Mouse (Mus musculus) embryonic facial prominence, embryonic 15.5 days (tissue): ENCODE measurements at regions not wholly inside any gene's neighbourhood (a gene's known extent, or its start where the extent isn't known, plus 50 kb on each side); places are given as distances from the start of the nearest gene placed in this dataset.

Experiments
- ATAC-seq: fragments of 200-750 bp; cut with Nextera tagmentation; 2 replicates; pipeline ENCODE4 v1.8.0; 2017; ENCODE audit warnings: low read depth, moderate TSS enrichment; ENCODE audit not compliant: insufficient number of reproducible peaks, low FRiP score, low TSS enrichment
- H3K27ac ChIP-seq: fragments of 300-500 bp; sonication (generic); replicated peaks from 2 replicates; pipeline ENCODE4 v1.5.1; 2015; ENCODE audit warnings: mild to moderate bottlenecking, inconsistent platforms
- H3K27me3 ChIP-seq: fragments of 300-500 bp; sonication (generic); 2 replicates; pipeline ENCODE4 v1.6.1; 2015; ENCODE audit warnings: inconsistent platforms
- H3K36me3 ChIP-seq: fragments of 300-500 bp; sonication (generic); 2 replicates; pipeline ENCODE4 v1.6.1; 2015; ENCODE audit warnings: mild to moderate bottlenecking, inconsistent platforms
- H3K4me1 ChIP-seq: fragments of 300-500 bp; sonication (generic); 2 replicates; pipeline ENCODE4 v1.6.1; 2015; ENCODE audit warnings: inconsistent platforms
- H3K4me2 ChIP-seq: fragments of 300-500 bp; sonication (generic); replicated peaks from 2 replicates; pipeline ENCODE4 v1.6.1; 2015; ENCODE audit warnings: mild to moderate bottlenecking, inconsistent platforms
- H3K4me3 ChIP-seq: fragments of 300-500 bp; sonication (generic); replicated peaks from 2 replicates; pipeline ENCODE4 v1.5.1; 2015; ENCODE audit warnings: mild to moderate bottlenecking, inconsistent platforms
- H3K9ac ChIP-seq: fragments of 300-500 bp; sonication (generic); 2 replicates; pipeline ENCODE4 v1.6.1; 2015; ENCODE audit warnings: inconsistent platforms
- H3K9me3 ChIP-seq: fragments of 300-500 bp; sonication (generic); replicated peaks from 2 replicates; pipeline ENCODE4 v1.6.1; 2016; ENCODE audit warnings: inconsistent platforms
- WGBS: fragments of 180-500 bp; shearing (Covaris S2); methylation state at CpG from one replicate; pipeline ENCODE4 v1.1.7; 2015; 5-methylcytosine and 5-hydroxymethylcytosine counted together

DNA sequence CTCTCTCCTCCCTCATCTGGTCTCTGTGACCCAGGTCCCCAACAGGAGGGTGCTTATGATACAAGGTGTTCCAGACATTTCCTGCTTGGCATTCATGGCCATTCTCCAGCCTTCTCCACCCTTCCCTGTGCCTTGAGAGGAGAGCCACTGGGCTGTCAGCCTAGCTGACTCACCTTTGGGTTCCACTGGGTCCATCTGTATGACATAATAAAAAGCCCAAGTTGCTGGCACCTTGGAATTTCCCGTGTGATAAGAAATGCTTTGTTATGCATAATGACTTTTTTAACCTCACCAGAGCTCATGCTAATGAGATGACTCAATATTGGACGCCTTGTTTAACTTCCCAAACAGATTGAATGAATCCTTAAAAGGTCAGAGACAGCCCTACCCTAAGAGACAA, 236.2 kb downstream of the Fam43a start:
- Histone ChIP-seq H3K4me2 (no peak overlapping the region), H3K9me3 (peaks cover 9% of the 10 kb centered on the region), H3K27ac (no peak overlapping the region), H3K4me3 (no peak overlapping the region), H3K36me3 (no peaks in the 10 kb centered on the region), H3K27me3 (no peaks in the 10 kb centered on the region), H3K4me1 (no peaks in the 10 kb centered on the region), H3K9ac (no peak overlapping the region)
- WGBS: 65% methylated on average over 2 of the region's 2 CpGs
- ATAC-seq: no peak

DNA sequence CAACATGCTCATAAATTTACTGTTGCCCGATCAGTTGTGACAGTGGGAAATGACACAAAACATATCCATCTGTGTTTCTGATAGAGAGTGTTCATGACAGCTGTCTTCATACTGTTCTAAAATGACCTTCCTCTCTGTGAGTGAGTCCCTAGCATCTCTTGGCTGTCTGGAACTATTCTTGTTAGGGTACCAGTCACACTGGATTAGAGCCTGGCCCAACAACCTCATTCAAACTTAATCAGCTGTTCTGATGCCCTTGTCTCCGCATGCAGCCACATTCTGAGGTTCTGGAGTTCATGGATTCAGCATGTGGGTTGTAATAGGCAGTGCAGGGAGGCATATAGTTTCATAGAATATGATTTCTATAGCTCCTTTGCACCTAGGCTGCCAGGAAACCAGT, 238.4 kb downstream of the Xxylt1 start:
- no peak overlapping the region for H3K4me2 ChIP-seq
- no peak for ATAC-seq
- no peaks in the 10 kb centered on the region for H3K4me1 ChIP-seq
- H3K36me3 ChIP-seq: no peaks in the 10 kb centered on the region
- H3K4me3 ChIP-seq: no peak overlapping the region
- H3K9me3 ChIP-seq: peaks cover 9% of the 10 kb centered on the region
- H3K27me3 ChIP-seq: no peaks in the 10 kb centered on the region
- H3K9ac ChIP-seq: no peak overlapping the region
- H3K27ac ChIP-seq: no peak overlapping the region
- WGBS: 77% methylated on average over 2 of the region's 2 CpGs

DNA sequence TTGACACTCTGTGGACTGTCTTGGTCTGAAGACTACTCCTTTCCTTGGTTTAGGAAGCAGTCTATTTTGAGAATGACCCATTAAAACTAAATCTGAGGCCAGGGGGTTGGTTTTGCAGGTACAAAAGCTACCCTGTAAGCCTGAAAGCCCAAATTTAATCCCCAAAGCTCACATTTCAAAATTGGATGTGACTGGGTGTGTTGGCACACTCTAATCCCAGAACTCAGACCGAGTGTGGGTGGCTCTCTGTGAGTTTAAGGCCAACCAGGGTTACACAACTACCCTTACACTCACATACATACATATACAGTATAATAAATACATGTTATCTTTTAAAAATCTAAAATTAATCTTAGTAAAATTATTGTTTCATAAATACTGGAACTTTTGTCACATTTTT, 228.6 kb downstream of the Xxylt1 start:
- ATAC-seq: no peak
- 66% methylated on average over 1 of the region's 1 CpGs for WGBS
- Histone ChIP-seq H3K9ac (no peak overlapping the region), H3K4me2 (no peak overlapping the region), H3K9me3 (no peaks in the 10 kb centered on the region), H3K4me1 (no peaks in the 10 kb centered on the region), H3K27me3 (no peaks in the 10 kb centered on the region), H3K27ac (no peak overlapping the region), H3K4me3 (no peak overlapping the region), H3K36me3 (no peaks in the 10 kb centered on the region)

DNA sequence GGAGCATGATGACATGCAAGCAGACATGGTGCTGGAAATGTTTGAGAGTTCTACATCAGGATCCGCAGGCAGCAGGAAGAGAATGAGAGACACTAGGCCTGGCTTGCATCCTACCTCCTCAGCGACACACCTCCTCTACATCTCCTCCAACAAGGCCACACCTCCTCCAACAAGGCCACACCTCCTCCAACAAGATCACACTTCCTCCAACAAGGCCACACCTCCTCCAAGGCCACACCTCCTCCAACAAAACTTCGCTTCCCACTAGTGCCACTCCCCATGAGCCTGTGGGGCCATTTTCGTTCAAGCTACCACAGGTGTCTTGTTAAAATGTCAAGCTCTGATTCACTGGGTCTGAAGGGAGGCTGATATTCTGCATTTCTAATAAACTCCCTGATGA, 226.5 kb downstream of the Xxylt1 start:
- ATAC-seq: no peak
- Histone ChIP-seq H3K4me2 (no peak overlapping the region), H3K27ac (no peak overlapping the region), H3K27me3 (no peaks in the 10 kb centered on the region), H3K4me3 (no peak overlapping the region), H3K9ac (no peak overlapping the region), H3K4me1 (no peaks in the 10 kb centered on the region), H3K9me3 (no peaks in the 10 kb centered on the region), H3K36me3 (no peaks in the 10 kb centered on the region)
- 81% methylated on average over 4 of the region's 4 CpGs for WGBS

DNA sequence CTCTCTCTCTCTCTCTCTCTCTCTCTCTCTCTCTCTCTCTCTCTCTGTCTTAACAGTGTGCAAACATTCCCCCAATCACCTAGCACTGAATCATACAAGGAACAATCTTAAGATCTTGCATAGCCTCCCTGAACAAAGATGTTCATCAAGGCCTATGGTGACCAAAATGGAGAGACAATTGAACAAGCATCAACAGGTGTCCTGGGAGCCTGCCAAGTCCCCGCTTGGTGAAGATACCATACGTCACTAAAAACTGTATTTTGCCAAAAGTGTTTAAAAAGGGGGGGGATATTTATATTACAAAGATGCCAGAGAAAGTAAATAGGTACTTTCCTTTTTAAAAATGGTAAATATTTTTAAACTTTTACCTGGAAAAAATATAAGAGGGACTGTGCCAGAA, 223.6 kb downstream of the Xxylt1 start:
- Histone ChIP-seq H3K4me2 (no peak overlapping the region), H3K4me1 (no peaks in the 10 kb centered on the region), H3K9ac (no peak overlapping the region), H3K9me3 (no peaks in the 10 kb centered on the region), H3K36me3 (no peaks in the 10 kb centered on the region), H3K27me3 (no peaks in the 10 kb centered on the region), H3K4me3 (no peak overlapping the region), H3K27ac (no peak overlapping the region)
- ATAC-seq: no peak
- 48% methylated on average over 2 of the region's 2 CpGs for WGBS

DNA sequence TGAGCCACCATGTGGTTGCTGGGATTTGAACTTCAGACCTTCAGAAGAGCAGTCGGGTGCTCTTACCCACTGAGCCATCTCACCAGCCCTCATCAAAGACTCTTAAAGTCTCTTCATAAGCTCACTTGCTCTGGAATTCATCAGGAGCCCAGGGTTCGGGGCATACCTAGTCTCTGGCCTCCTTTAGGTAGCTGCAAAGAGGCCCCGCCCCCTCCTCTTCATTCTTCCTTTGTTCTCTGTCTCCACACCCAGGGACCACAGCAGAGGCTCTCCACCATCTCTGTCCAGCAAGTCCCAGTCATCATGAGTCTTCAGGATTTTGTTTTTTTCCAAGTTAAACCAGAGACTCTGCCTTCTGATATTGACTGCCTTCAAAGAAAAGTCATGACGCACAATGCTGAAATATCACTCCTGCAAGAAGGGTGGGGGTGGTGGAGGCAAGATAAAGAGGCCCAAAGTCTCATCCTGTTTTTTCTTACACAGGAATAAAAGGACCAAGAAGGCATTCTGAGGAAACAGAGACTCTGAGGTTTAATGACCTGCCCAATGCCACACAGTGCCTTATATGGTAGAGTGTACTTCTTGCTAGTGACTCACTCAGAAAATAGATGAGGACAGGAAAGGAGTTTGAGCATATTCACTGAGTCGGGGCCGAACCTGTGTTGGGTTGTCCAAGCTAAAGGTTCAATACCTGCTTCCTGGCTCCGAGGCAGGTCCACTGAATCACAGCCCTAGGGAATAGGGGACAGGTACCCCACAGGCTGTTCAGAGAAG, 211.9 kb downstream of the Xxylt1 start:
- Histone ChIP-seq H3K27me3 (no peaks in the 10 kb centered on the region), H3K4me1 (peaks cover 14% of the 10 kb centered on the region), H3K9me3 (no peaks in the 10 kb centered on the region), H3K9ac (no peak overlapping the region), H3K36me3 (no peaks in the 10 kb centered on the region), H3K27ac (no peak overlapping the region), H3K4me2 (no peak overlapping the region), H3K4me3 (no peak overlapping the region)
- 85% methylated on average over 7 of the region's 7 CpGs for WGBS
- ATAC-seq: no peak

DNA sequence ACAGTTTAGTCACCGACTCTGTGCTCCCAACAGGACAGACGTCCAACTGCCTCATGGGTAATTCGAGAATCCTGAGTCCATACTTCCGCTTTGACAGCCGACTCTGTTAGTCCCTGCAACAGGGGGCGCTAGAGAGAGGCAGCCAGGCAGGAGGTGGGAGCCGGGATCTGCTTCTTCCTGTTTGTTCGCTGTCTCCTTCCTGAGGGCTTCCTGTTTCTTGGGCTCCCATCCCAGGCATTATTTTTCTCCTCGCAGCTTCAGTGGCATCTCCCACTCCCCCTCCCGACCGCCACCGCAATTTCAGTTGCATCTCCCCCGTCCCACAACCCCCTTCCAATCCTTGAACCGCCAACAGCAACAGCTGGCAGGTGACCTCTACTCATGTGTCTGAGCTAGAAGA, 211.1 kb downstream of the Xxylt1 start:
- H3K36me3 ChIP-seq: no peaks in the 10 kb centered on the region
- no peak overlapping the region for H3K27ac ChIP-seq
- peaks cover 14% of the 10 kb centered on the region for H3K4me1 ChIP-seq
- no peak for ATAC-seq
- H3K27me3 ChIP-seq: no peaks in the 10 kb centered on the region
- no peak overlapping the region for H3K9ac ChIP-seq
- no peaks in the 10 kb centered on the region for H3K9me3 ChIP-seq
- 45% methylated on average over 14 of the region's 14 CpGs for WGBS
- H3K4me2 ChIP-seq: no peak overlapping the region
- no peak overlapping the region for H3K4me3 ChIP-seq

DNA sequence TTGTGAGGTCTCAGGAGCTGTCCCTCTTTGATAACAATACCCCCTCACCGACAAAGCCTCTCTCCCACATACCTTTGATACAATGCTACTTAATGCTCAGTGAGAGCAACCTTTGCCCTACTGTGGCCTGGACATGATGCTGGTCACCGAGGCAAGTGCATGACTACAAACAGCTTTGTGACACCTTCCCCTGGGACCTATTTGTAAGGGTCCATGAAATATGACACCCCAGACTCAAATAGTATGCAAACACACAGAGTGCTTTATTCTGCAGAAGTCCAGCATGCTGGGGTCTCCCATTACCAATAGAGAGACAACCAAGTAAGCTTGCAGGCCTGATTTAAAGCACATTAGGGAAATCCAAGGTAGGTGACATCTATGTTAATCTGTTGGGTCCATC, 210.6 kb downstream of the Xxylt1 start:
- 9% methylated on average over 2 of the region's 2 CpGs for WGBS
- Histone ChIP-seq H3K4me3 (no peak overlapping the region), H3K4me1 (peaks cover 14% of the 10 kb centered on the region), H3K9ac (no peak overlapping the region), H3K36me3 (no peaks in the 10 kb centered on the region), H3K4me2 (no peak overlapping the region), H3K27me3 (no peaks in the 10 kb centered on the region), H3K27ac (no peak overlapping the region), H3K9me3 (no peaks in the 10 kb centered on the region)
- no peak for ATAC-seq

DNA sequence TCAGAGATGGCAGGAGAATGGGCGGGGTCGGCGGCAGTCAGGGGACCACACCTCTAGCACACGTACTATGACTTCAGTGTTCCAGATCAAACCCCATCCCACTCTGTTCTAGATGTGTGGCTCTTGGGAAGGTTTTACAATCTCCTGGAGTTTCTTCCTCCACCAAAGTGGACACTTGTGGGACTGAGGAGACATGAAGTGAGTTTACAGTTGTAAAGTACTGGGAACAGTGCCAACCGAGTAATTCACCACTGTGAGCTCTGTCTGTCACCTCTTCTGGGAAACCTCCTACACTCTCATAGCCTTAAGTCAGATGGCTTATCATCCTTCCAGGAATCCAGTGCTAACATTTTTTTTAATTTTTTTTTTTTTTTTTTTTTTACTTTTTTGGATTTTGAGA, 209.1 kb downstream of the Xxylt1 start:
- Histone ChIP-seq H3K4me3 (no peak overlapping the region), H3K4me2 (no peak overlapping the region), H3K9me3 (no peaks in the 10 kb centered on the region), H3K27ac (no peak overlapping the region), H3K36me3 (no peaks in the 10 kb centered on the region), H3K27me3 (no peaks in the 10 kb centered on the region), H3K9ac (no peak overlapping the region), H3K4me1 (peaks cover 14% of the 10 kb centered on the region)
- ATAC-seq: no peak
- WGBS: 86% methylated on average over 5 of the region's 5 CpGs

DNA sequence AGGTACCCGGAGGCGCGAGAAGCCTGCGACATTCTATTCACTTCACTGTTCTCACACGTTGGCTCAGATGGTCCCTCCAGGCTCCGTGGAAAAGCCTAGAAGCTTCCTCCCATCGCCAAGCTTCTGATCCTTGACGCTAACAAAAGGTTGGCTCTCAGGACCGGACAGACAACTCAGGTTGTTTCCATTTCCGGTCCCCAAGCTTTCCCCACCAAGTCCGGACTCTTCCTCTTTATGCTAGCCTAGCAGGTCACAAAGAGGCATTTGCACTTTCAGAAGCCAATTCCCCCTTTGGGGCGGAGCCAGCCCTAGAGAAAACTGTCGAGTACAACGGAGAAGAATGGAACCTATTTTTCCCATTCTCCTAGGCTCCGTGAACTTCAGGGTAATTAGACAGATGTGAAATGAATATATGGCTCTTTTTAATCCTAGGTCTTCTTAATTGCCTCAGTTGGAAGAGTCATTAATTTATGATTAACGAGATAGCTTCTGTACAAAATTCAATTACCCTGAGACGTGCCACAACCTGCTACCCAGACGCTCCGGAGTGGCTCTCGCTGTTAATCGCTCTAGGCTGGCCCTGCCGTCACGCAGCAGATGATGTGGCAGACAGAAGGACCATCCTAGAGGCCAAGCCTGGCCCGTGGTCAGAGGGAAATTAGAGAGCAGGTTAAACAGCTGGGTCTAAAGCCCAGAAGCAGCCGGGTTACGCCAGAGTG, 207.6 kb downstream of the Xxylt1 start:
- no peaks in the 10 kb centered on the region for H3K27me3 ChIP-seq
- peak overlapping the region; percentile 29; the same call in 1 of the 2 replicates for H3K4me2 ChIP-seq
- H3K4me1 ChIP-seq: peaks cover 14% of the 10 kb centered on the region
- H3K36me3 ChIP-seq: no peaks in the 10 kb centered on the region
- ATAC-seq: 0 out of 2 replicates have a peak, but pooled peaks have one; percentile 39
- no peaks in the 10 kb centered on the region for H3K9me3 ChIP-seq
- no peak overlapping the region for H3K4me3 ChIP-seq
- H3K9ac ChIP-seq: no peak overlapping the region
- 31% methylated on average over 26 of the region's 26 CpGs for WGBS
- no peak overlapping the region for H3K27ac ChIP-seq

DNA sequence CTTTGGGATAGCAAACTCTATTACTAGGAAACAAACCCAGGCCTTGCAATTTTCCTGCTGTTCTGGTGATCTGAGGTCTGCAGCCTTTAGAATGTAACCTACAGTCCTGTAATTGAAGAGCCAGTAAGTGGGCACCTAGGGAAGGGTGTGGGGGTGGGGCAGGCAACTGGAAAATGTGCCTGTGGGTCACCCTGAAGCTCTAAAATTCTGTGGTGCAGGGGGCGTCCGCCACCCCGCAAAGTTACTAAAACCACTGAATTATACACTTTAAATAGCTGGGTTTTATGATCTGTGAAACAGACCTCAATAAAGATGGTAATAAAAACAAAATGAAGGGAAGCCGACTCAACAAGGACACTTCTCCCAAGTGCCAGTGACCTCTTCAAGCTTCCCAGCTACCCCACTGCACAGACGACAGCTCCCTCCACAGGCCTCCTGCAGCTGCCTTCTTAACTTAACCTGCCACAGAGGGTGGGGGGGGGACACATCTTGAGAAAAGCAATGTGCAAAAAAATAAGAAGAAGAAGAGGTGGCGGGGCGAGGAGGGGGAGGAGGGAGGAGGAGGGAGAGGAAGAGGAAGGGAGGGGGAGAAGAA, 205.9 kb downstream of the Xxylt1 start:
- H3K27me3 ChIP-seq: no peaks in the 10 kb centered on the region
- no peaks in the 10 kb centered on the region for H3K36me3 ChIP-seq
- H3K9me3 ChIP-seq: no peaks in the 10 kb centered on the region
- ATAC-seq: no peak
- H3K4me1 ChIP-seq: peaks cover 14% of the 10 kb centered on the region
- H3K9ac ChIP-seq: no peak overlapping the region
- no peak overlapping the region for H3K4me2 ChIP-seq
- 68% methylated on average over 7 of the region's 7 CpGs for WGBS
- no peak overlapping the region for H3K4me3 ChIP-seq
- H3K27ac ChIP-seq: no peak overlapping the region
